Mouse (Mus musculus): ENCODE data around the gene Fam72a.
"Not testable (repeated sequence)": the region's sequence is repeated elsewhere in the genome, so short reads cannot be mapped to it uniquely, and the experiment has no call there.

The Fam72a gene

GRCm38 (mm10) chr1:131526371-131527270 is 1.1 kb upstream of the Fam72a start:
- no peak for DNase-seq (ENCODE audit: low read depth, low spot score)

- no peak for DNase-seq (ENCODE audit: low read depth, low spot score)
Observed at GRCm38 (mm10) chr1:131528081-131528507, 391 bp downstream of the Fam72a start.

DNA sequence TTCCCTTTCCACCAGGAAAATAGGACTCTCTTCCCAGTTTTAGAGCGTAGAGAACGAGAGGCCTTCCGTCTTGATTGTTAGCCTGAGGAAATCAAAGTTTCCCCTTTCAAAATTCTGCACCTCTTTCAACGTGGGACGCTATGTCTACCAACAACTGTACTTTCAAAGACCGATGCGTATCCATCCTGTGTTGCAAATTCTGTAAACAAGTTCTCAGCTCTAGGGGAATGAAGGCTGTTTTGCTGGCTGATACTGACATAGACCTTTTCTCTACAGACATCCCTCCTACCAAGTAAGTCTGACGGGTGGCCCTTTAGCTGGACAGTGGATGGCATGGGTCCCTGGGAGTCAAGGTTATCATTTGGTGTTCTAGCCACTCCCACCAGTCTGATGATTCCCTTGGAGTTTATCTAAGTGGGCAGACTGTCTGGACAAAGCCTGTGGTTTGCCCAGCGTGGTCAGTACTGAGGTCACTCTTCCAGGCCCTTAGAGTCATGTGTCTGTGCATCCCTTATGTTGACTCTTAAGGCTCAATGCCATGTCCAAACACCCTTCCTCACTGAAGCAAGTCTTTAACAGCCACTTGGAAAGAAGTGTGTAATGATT is 961 bp downstream of the Fam72a start:
- DNase-seq (ENCODE audit: low read depth, low spot score), result no peak

GRCm38 (mm10) chr1:131539771-131540170 is 12.1 kb downstream of the Fam72a start:
- no peak for DNase-seq (ENCODE audit: low read depth, low spot score)

DNA sequence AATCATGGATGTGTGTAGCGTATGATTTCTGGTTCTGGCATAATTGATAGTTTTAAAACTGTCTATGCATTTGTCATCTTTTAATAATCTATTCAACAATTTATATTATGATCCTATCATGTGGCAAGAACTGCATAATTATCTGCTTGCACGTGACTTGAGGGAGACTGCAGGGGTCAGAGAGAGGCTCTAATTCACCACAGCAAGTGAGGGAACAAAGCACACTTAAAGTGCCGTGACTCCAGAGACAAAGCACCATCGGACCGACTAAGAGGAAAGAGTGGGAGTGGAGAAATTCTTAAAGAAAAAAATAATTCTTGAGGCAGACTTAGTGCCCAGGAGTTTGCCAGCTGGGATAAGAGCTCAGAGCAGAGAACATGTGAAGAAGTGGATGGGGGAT is 13.1 kb downstream of the Fam72a start:
- no peak for DNase-seq (ENCODE audit: low read depth, low spot score)

DNA sequence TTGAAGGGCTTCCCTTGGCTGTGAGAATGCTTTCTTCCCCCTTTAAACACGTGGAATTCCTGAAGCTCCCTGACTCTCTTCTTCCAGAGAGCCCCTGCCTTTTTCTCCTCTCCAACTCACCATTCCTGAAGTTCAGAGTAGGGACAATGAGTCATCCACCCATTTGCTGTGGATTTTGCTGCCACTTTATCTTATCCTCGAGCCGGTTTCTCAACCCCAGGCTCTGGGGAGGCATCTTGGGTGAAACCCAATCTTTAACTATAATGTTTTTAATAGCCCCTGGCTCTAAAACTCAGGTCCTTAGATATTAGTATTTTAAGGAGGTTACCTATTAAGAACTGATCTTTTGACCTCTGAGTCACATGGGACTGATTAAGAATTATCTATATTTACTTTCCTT is 13.7 kb downstream of the Fam72a start:
- no peak for DNase-seq (ENCODE audit: low read depth, low spot score)

DNA sequence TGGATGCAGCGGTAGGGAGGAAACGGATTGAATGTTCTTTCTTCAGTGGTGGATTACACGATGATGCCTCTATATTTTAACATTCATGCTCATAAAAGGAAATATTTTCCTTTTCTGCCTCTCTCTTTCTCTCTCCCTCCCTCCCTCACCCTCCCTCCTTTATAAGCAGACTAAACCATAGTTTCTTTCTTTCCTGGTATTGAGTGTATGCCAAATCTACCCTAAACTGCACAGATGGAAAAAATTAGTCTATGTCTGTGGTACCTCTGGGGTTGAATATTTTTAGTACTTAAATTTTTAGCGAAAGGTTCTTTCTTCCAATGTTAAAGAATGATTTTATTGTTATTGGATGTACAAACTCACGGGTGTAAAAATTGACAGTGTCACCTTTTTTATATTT is 14.2 kb downstream of the Fam72a start:
- no peak for DNase-seq (ENCODE audit: low read depth, low spot score)

GRCm38 (mm10) chr1:131543886-131544565 is 16.3 kb downstream of the Fam72a start:
- DNase-seq (ENCODE audit: low read depth, low spot score), result no peak

- DNase-seq (ENCODE audit: low read depth, low spot score), result no peak
Observed at GRCm38 (mm10) chr1:131546798-131547690, 19.3 kb downstream of the Fam72a start.

GRCm38 (mm10) chr1:131548494-131549365 is 21.0 kb downstream of the Fam72a start:
- DNase-seq (ENCODE audit: low read depth, low spot score), result no peak

DNA sequence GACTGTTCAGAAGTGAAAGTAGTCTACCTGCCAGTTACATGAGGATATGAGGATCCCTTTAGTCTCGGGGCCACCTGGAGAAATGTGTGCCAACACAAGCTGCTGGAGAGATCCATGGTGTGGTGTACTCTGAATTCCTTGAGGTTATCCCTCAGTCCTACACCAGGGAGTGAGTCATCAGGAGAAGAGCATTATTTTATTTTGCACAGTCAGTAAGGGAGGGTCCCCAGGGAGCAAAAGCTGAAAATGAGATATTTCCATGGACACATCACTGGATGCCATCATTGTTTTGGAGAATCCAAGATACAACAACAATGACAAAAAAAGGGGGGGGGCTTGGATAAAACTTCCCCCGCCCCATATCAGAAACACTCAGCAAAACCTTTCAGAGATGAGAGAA is 24.3 kb downstream of the Fam72a start:
- DNase-seq (ENCODE audit: low read depth, low spot score), result no peak

- no peak for DNase-seq (ENCODE audit: low read depth, low spot score)
Observed at GRCm38 (mm10) chr1:131553428-131553827, 25.7 kb downstream of the Fam72a start.

- peak; percentile 93 for DNase-seq (ENCODE audit: low read depth, low spot score)
Observed at GRCm38 (mm10) chr1:131555042-131555812, 27.5 kb downstream of the Fam72a start.

DNA sequence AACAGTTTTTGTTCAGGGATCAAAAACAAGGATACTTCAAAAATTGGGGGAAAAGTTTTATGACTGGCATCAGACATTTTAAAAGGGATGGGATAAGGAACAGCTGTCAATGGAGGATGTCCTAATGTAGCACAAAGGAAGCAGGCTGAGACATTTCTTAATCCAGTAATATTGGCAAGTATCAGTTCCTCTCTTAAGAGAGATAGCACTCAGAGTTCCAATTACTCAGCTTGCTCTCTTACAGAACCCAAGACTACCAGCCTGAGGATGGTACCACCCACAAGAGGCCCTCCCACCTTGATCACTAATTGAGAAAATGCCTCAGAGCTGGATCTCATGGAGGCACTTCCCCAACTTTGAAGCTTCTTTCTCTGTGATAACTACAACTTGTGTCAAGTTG is 32.8 kb downstream of the Fam72a start:
- DNase-seq (ENCODE audit: low read depth, low spot score), result no peak

- no peak for DNase-seq (ENCODE audit: low read depth, low spot score)
Observed at GRCm38 (mm10) chr1:131562081-131562480, 34.4 kb downstream of the Fam72a start.

- not testable (repeated sequence) for DNase-seq (ENCODE audit: low read depth, low spot score)
Observed at GRCm38 (mm10) chr1:131566056-131566455, 38.4 kb downstream of the Fam72a start.

DNA sequence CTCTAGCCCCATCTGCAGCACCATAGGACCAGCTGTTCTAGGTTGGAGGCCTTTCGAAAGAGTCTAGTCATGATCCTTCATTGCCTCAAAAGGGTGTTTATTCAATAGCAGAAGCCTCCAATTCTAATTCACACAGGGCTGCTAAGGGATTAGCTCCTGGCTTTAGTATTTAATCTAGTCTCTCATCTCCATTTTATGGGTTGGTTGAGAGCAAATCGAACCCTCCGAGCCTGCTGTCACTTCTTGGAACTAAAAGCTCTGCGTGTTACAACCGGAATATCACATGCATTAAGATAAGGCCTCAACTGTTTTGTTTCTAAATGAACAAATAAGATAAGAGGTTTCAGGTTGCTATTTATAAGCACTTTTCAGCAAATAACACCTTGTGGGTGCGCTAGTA is 42.0 kb downstream of the Fam72a start:
- no peak for DNase-seq (ENCODE audit: low read depth, low spot score)

GRCm38 (mm10) chr1:131570391-131570790 is 42.7 kb downstream of the Fam72a start:
- DNase-seq (ENCODE audit: low read depth, low spot score), result no peak

- no peak for DNase-seq (ENCODE audit: low read depth, low spot score)
Observed at GRCm38 (mm10) chr1:131573721-131574120, 46.0 kb downstream of the Fam72a start.
